Mouse (Mus musculus) spleen, adult 2 months (tissue): ENCODE measurements around the gene Arhgap22.

Experiments used
- CTCF ChIP-seq: fragments of 200-500 bp; IDR thresholded peaks from 2 replicates; pipeline ENCODE4 v1.5.1; 2011; ENCODE audit warnings: mild to moderate bottlenecking, inconsistent platforms; ENCODE audit not compliant: insufficient read depth, insufficient read length, insufficient replicate concordance; ENCODE audit errors: extremely low read depth
- POLR2A ChIP-seq: fragments of 200-500 bp; IDR thresholded peaks from 2 replicates; pipeline ENCODE4 v1.6.1; 2011; ENCODE audit warnings: low read depth, low read length, inconsistent platforms

DNA sequence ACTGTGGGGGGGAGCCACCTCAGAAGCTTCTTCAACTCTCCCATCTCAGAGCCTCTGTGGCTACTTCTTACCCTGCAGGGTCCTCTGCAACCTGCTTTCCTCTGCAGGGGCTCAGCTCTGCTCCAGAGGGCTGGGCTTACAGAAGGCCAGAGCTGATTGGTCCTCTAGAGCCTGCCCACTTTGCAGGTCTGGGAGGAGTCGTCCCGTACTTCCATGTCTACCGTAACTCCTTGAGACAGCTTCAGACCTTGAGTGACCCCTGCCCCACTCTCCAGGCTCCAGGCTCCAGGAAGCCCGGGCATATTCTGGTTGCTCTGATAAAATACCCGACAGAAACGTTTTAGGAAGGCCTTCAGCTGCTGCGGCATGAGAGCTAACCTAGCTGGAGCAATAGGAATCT is 156.2 kb downstream of the Arhgap22 start:
- TF ChIP-seq CTCF = no peak
- TF ChIP-seq POLR2A = no peak
